Mouse (Mus musculus): ENCODE measurements at regions not wholly inside any gene's neighbourhood (a gene's known extent, or its start where the extent isn't known, plus 50 kb on each side); places are given as distances from the start of the nearest gene placed in this dataset.

DNA sequence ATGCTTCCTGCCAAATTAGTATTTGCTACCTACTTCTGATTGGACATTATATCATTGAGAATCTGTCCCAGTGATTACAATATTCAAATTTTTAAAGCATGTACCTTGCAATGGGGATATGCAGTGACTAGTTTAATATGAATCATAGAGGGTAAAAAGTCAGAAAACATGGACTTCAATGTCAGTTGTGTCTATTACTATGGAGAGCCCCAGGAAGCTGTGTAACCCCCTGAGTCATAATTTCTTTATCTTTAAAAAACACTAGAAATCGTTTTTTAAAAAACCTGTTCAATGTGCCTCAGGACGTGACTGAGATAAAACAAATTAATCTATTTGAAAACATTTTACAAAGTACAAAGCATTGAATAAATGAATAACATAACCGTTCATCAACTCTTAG, 612.7 kb downstream of the Stim2 start:
- TF ChIP-seq POLR2AphosphoS2 (IDR thresholded peaks at IDR 0.05; ENCODE audit: low read depth, low read length) = no peak
- no peak for TF ChIP-seq CTCF (conservative IDR thresholded peaks at IDR 0.05 in 1 of 2, IDR thresholded peaks at IDR 0.05 in 1 of 2; ENCODE audit: low read depth in 2 of 2, low read length in 2 of 2)
- TF ChIP-seq MAX (IDR thresholded peaks at IDR 0.05; ENCODE audit: low read length) = no peak
- no peak for TF ChIP-seq HCFC1 (IDR thresholded peaks at IDR 0.05; ENCODE audit: low read depth, low read length)
- no peak for TF ChIP-seq JUND (conservative IDR thresholded peaks at IDR 0.05; ENCODE audit: low read depth, low read length)
- TF ChIP-seq UBTF (IDR thresholded peaks at IDR 0.05; ENCODE audit: low read depth, low read length) = no peak
- TF ChIP-seq E2F4 (IDR thresholded peaks at IDR 0.05; ENCODE audit: insufficient replicate concordance, low read depth, low read length) = no peak
- no peak for TF ChIP-seq POLR2A (IDR thresholded peaks at IDR 0.05; ENCODE audit: low read depth, low read length)
- TF ChIP-seq ZC3H11A (IDR thresholded peaks at IDR 0.05; ENCODE audit: low read depth, low read length) = no peak
- no peak for TF ChIP-seq EP300 (IDR thresholded peaks at IDR 0.05; ENCODE audit: low read length)
- no peak for TF ChIP-seq CHD2 (IDR thresholded peaks at IDR 0.05; ENCODE audit: low read length)
- TF ChIP-seq TCF12 (IDR thresholded peaks at IDR 0.05; ENCODE audit: low read depth, low read length) = no peak
- TF ChIP-seq MXI1 (IDR thresholded peaks at IDR 0.05; ENCODE audit: low read depth, low read length) = no peak
- TF ChIP-seq ZNF384 (IDR thresholded peaks at IDR 0.05; ENCODE audit: low read depth, low read length) = no peak

Measured in CH12.LX (cell line).